In genomic region chr13:113976936-113977335, GRCm38 (mm10) we compare ENCODE assay signal across 28 mouse cellular contexts.
"Had no signal": no experiment of that assay in that cellular context is flagged by ENCODE, and none has a peak within 500 bp of the region (broad histone marks: within the 10 kb centered on the region; RNA-seq: fewer than 3 reads in every experiment).

No protein-coding gene starts in this region.

- H3K27me3 ChIP-seq: heart, embryonic 12.5 days; hindbrain, embryonic 12.5 days; intestine, embryonic 15.5 days; limb, embryonic 12.5 days; limb, embryonic 15.5 days; liver, embryonic 13.5 days; liver, embryonic 15.5 days had no signal

- H3K9ac ChIP-seq: heart, embryonic 12.5 days; hindbrain, embryonic 12.5 days; hindbrain, embryonic 14.5 days; intestine, embryonic 15.5 days; limb, embryonic 12.5 days; limb, embryonic 15.5 days; liver, embryonic 13.5 days; liver, embryonic 15.5 days; liver, postnatal 0 days had no signal

- H3K4me2 ChIP-seq: heart, embryonic 12.5 days; hindbrain, embryonic 12.5 days; hindbrain, embryonic 14.5 days; intestine, embryonic 15.5 days; limb, embryonic 12.5 days; limb, embryonic 15.5 days; liver, embryonic 13.5 days; liver, embryonic 15.5 days had no signal

- H3K36me3 ChIP-seq: heart, embryonic 10.5 days; heart, embryonic 12.5 days; hindbrain, embryonic 10.5 days; hindbrain, embryonic 12.5 days; intestine, embryonic 15.5 days; limb, embryonic 12.5 days; limb, embryonic 15.5 days; liver, embryonic 13.5 days; liver, embryonic 15.5 days had no signal

- H3K4me3 ChIP-seq: gastrocnemius, adult 2 months; heart, embryonic 10.5 days; heart, embryonic 12.5 days; hindbrain, embryonic 10.5 days; hindbrain, embryonic 12.5 days; intestine, embryonic 15.5 days; layer of hippocampus, adult 2 months; left cerebral cortex, adult 2 months; limb, embryonic 12.5 days; limb, embryonic 15.5 days; liver, embryonic 13.5 days; liver, embryonic 15.5 days had no signal

- H3K9me3 ChIP-seq: heart, embryonic 10.5 days; heart, embryonic 12.5 days; hindbrain, embryonic 10.5 days; hindbrain, embryonic 12.5 days; intestine, embryonic 15.5 days; limb, embryonic 12.5 days; limb, embryonic 15.5 days; liver, embryonic 13.5 days; liver, embryonic 15.5 days had no signal

- H3K4me1 ChIP-seq: intestine, embryonic 15.5 days; liver, embryonic 13.5 days; liver, embryonic 15.5 days had no signal

- DNase-seq: gastrocnemius, adult 2 months; gastrocnemius, postnatal 10 days; gastrocnemius, postnatal 25 days; heart, adult 18-20 months; heart, postnatal 10 days; heart, postnatal 4 days; kidney, adult 18-20 months; kidney, adult 8-10 months; kidney, postnatal 10 days; kidney, postnatal 25 days; kidney, postnatal 4 days; left cerebral cortex, postnatal 4 days; liver, embryonic 13.5 days; liver, postnatal 0 days had no signal

- H3K27ac ChIP-seq: gastrocnemius, adult 2 months; heart, embryonic 10.5 days; hindbrain, embryonic 10.5 days; hindbrain, embryonic 12.5 days; hindbrain, embryonic 14.5 days; intestine, embryonic 15.5 days; layer of hippocampus, adult 2 months; left cerebral cortex, adult 2 months; limb, embryonic 12.5 days; limb, embryonic 15.5 days; liver, embryonic 13.5 days; liver, embryonic 15.5 days had no signal

- ATAC-seq: hindbrain, embryonic 16.5 days; inflammation-experienced regulatory T-cells, adult 6 months; intestine, embryonic 15.5 days; intestine, postnatal 0 days; liver, postnatal 0 days had no signal
